Mouse (Mus musculus) gastrocnemius, adult 18-20 months (tissue): ENCODE data around the gene Tanc1. TPM values are rescaled to one million over a fixed set of nuclear protein-coding genes. Genes with fewer than 3 reads are reported as not detected.

Source experiments
- DNase-seq: peaks from one replicate; pipeline ENCODE4 v3.0.0; 2021; ENCODE audit warnings: low spot score
- total RNA-seq, 2 experiments: library from RNA; stranded (reverse); gene quantifications; 2 replicates each; pipeline ENCODE4 v1.2.3; 2021

Gene Tanc1
- total RNA-seq, 2 experiments from 2014 or later, result 4.8 to 6.6 TPM

DNA sequence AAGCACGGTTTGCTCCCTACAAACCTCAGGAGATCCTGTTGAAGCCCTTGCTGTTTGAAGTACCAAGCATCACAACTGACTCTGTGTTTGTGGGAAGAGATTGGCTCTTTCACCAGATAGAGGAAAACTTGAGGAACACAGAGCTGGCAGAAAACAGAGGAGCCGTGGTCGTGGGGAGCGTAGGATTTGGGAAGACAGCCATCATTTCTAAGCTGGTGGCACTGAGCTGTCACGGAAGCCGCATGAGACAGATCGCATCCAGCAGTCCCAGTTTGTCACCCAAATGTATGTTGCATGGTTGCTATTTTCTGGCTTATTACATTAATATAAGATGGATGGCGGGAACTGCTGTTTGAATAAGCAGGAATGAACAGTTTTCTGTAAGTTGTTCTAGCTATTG is 179.8 kb downstream of the Tanc1 start:
- no peak for DNase-seq

DNA sequence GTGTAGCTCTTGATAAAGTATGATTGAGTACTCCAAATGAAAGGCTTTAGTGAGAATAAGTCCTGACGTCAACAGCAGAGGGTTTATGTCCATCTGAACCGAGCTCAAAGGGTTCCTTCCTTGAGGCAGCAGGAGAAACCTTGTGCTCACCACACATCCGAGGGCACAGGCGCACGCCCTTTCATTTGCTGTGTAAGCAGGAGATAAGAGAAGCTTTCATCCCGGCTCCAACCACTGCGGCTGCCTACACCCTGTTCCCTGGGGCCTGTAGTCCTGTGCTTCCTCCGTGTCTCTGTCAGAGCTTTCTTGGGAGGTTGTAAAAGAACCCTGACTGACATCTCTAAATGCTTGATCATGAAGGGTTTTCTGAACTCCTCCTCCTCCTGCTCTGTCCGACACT is 181.5 kb downstream of the Tanc1 start:
- DNase-seq, result no peak

DNA sequence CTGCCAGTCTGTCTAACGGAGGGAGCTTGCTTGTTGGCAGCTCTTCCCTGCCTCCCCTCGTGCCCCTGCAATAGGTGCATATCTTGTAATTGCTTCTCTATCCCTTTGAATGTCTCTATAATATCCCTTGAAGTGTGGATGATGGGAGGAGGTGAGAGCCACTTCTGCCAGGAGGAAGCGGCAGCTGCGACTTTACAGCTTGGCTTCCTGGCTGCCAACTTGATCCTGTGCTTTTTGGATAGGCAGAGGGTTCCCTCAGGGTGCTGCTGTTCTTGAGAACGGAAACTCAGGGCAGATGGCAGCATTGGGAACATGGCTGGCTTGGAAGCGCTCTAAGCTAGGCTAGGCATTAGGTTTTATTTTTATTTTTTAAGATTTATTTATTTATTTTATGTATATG is 183.0 kb downstream of the Tanc1 start:
- no peak for DNase-seq

DNA sequence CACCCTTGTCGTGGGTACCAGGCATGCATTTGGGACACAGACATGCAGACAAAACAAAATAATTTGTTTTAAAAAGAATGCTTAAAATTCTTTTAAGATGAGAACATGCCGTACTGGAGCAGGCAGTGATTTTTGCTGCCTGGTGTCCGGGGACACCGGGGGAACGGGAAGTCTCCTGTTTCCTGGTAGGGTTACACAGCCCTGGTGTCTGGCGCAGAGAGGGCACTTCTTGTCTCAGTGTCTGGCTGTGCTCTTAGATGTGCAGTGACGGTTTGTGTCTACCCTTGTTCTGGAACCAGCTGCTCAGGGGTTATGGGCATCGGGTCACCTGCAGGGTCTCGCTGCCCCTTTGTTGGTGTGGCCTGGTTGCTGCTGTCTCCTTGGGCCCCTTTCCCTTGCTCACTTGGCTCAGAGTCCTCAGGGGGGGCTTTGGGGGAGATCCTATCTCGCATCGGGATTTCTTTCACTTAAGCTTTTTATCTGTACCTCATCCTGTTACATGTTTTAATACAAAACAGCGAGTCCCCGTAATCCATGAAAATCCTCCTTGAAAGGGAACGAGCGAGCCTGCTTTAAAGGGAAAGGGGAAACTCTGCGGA is 187.2 kb downstream of the Tanc1 start:
- DNase-seq, result peak; percentile 32

GRCm38 (mm10) chr2:59799572-59799971 is 187.7 kb downstream of the Tanc1 start:
- DNase-seq, result no peak

DNA sequence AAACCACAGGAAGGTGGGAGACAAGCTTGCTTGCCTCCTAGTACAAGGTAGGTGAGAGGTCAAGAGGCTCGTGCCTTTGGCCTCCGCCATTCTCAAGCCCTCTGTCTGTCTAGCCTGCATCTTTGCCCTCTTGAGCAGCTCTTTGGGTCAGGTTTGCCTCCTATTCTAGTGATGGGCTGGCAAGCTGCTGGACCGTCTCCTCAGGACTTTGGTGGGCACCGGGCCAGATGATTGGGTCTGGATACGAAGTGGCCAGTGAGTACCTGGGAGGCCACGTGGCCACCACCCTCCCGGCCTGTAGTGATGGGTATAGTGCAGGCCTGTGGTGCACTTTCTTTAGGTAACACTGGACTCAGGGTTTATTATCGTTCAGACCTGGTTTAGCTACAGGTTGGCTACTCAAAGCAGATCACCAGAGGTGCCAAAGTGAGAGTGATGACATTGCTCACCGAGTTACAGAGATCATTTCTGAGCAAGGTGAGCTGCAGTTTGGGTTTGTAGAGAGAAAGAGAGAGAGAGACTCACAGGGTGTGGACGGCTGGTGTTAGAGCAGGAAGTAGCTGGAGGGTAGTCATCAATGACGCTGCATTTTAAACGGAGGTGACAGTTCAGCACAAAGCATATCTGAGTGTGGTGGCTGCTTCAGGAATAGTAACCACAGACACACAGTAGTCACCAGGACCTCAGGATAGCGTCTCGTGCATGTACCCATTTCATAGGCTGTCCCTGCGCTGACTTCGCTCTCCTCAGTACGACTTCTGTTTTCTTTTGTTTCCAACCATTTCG is 188.8 kb downstream of the Tanc1 start:
- DNase-seq, result no peak

DNA sequence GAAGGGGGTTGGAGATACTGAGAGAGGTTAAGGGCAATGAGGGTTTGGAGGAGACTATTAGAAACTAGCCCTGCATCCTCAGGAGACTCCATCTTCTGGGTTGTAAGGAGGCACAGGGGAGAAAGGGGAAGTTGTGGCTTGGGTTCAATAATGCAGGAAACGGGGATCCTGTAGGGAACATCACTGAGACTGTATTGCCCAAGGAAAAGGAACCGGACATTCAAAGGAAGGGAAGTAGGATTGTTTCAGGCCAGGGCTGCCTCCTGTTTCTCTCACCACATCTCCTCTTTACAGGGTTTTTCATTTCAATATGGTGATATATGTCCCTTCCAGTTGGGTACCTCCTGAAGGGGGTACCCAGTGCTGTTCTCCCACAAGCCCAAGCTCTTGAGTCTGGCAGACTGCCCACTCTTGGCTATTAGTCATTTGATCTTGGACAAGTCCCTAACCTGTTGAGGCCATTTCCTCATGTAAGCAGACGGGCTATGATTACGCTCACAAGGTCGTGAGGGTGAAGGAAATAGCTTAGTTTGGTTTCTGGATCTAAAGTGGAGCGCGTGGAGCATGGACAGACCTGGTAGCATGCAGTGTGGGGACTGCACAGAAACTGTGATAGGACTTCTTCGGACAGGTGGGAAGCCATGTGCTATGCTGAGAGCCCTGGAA is 191.0 kb downstream of the Tanc1 start:
- DNase-seq, result no peak

DNA sequence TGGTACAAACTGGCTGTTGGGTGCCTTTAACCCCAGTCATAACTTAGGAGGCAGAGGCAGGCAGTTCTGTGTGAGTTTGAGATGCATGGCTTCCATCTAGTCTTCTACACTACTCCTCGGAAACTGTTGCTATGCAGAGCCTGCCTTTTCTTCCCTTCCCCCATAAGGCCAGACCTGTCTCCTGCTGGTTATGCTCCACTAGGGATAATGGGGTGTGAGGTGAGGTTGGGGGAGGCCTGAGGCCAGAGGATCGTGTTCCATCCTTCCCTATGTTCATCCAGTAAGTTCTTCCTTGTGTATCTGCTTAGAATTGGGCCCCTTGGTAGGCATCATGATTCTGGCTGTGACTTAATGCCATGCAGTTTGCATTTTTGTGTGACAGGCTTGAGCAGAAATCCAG is 193.8 kb downstream of the Tanc1 start:
- no peak for DNase-seq

GRCm38 (mm10) chr2:59806038-59806437 is 194.2 kb downstream of the Tanc1 start:
- no peak for DNase-seq

GRCm38 (mm10) chr2:59808608-59809007 is 196.8 kb downstream of the Tanc1 start:
- no peak for DNase-seq

- DNase-seq, result no peak
Observed at GRCm38 (mm10) chr2:59810039-59810438, 198.2 kb downstream of the Tanc1 start.

DNA sequence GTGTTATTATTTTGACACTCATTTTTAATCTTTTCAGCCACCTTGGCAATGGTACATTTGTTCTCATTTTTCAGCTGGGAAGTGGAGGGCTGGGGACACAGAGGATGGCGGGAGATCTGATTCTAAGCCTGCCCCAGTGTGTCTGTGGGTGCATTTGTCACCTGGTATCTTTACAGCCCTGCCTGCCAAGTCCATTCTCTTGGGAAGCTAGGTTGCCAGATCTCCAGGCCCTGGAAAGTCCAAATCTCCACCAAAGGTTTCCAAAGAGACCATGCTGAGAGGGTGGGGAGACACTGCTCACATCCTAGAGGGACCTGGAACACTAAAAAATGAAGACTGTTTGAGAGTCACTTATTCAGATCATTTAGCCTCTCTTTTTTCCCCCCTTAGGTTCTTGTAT is 199.4 kb downstream of the Tanc1 start:
- DNase-seq, result no peak

DNA sequence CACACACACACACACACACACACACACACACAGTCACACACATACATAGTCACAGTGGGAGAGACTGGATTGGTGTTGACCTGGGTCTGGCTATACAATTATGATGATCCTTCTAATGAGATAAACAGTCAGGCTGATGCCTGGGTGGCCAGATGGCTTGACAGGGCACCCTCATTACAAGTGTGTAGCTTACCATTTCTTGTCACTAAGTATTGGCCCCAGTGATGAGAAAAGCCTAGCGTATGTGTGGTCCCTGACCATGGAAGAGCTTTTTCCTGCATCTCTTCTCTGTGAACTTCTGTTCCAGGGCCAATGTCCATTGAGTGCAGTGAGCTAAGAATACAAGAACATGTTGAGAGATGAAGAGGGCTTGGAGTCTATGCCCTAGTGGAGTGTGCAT is 200.8 kb downstream of the Tanc1 start:
- no peak for DNase-seq

- no peak for DNase-seq
Observed at GRCm38 (mm10) chr2:59813457-59813856, 201.6 kb downstream of the Tanc1 start.

GRCm38 (mm10) chr2:59814997-59815396 is 203.2 kb downstream of the Tanc1 start:
- no peak for DNase-seq

DNA sequence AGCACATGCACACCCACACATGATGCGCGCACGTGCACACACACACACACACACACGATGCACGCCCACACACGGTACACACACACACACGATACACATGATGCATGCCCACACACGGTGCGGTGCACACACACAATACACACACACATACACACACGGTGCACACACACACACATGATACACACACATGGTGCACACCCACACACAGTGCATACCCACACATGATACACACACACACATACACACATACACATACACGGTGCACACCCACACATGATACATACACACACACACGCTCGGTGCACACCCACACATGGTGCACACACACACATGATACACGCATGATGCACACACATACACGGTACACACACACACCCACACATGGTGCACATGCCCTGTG is 206.8 kb downstream of the Tanc1 start:
- DNase-seq, result no peak

DNA sequence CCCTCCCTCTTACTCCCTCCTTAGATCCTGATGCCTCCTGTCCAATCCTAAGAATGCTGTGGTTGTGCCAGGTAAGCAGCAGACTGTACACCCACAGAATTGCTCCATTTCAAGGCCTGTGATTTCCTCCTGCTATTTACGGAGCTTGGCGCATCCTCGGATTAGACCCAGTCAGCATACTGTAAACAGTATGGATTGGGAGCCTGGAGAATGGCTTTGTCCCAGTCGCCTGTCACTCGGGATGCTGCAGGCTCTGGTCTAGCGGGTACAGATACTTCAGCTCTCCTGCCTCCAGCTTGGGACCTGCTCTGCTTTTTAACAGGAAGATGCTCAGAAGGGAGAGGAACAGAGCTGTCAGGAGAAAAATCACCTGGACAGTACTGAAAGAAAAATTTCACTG is 207.6 kb downstream of the Tanc1 start:
- DNase-seq, result no peak

DNA sequence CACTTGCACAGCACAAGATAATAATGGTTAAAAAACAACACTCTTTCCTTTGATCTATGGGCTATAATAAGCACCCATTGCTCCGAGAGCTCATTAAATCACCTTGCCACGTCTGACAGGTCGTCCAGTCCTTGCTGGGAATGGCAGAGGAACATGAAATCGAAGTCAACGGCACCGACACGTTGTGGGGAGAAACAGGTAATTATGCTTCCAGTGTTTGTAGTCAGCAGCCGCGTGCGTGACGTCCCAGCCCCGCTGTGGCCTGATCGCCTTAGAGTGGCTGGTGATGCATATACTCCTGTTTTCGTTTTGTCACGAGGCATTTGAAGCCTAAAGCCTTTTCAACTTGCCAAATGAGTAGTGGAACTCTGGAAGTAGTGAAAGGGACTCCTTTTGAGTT is 208.2 kb downstream of the Tanc1 start:
- DNase-seq, result no peak

GRCm38 (mm10) chr2:59821044-59821443 is 209.2 kb downstream of the Tanc1 start:
- no peak for DNase-seq

GRCm38 (mm10) chr2:59824289-59824688 is 212.4 kb downstream of the Tanc1 start:
- peak; percentile 40 for DNase-seq

DNA sequence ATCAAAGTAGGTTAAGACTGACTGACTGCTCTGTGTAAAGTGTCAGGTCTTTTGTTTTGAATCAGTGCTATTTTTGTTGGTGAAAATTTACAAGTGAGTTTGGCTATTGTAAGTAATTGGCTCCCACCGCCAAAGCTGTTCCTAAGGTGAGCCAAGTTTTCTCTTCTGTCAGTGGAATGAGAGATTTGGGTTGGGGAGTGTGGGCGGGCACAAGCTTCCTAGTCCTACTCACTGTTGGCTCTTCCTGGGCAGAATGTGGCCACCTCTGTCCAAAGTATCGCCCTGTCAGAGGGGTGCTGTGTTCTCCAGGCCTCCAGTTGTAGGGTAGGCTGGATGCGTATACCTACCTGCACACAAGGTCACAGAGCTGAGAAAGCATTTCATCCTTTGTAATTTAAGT is 213.5 kb downstream of the Tanc1 start:
- no peak for DNase-seq

DNA sequence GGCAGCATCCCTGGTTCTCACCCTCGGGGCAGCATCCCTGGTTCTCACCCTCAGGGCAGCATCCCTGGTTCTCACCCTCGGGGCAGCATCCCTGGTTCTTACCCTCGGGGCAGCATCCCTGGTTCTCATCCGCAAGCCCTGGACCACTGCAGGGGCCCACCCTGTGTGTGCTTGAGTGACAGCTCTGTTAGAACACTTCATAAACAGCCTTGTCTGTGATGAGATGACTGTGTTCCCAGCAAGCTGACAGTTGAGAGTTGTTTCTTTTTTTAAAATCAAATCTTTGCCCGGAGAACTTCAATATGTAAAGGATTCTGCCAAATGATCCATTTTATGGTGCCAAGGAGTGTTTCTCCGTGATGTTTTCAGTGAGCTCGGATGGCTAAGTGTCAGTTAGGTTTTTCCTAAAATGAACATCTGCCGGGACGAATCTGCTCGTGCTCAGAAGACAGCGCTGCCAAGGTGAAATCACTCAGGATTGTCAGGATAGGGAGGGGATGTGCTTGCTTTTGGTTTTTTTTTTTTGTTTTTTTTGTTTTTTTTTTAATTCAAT is 216.3 kb downstream of the Tanc1 start:
- DNase-seq, result no peak
